Mouse (Mus musculus) MEL (cell line): ENCODE results near the gene Rnd1. TPM values are rescaled to one million over a fixed set of nuclear protein-coding genes. Genes with fewer than 3 reads are reported as not detected.
A peak's percentile ranks its signal among the peaks of the same experiment; 100 is the strongest.

Source experiments
- DNase-seq: peaks from one replicate; pipeline ENCODE4 v3.0.0; 2011; ENCODE audit warnings: low read depth, low spot score
- H3K27ac ChIP-seq: 2 replicates; pipeline ENCODE4 v1.5.1; 2012; ENCODE audit warnings: low read depth, mild to moderate bottlenecking, control low read depth, low read length, moderate library complexity; ENCODE audit not compliant: control insufficient read depth
- H3K27me3 ChIP-seq, 2 experiments: fragments of 150-350 bp in 1 of 2; sonication (generic) in 1 of 2; 2 replicates each; pipeline ENCODE4 v1.6.1; 2012; ENCODE audit warnings: low read length in 2 of 2, mild to moderate bottlenecking in 2 of 2, improper control_type of control experiment in 1 of 2, moderate library complexity in 1 of 2; ENCODE audit not compliant: insufficient read depth in 2 of 2, control insufficient read depth in 1 of 2
- H3K36me3 ChIP-seq, 2 experiments: 2 replicates each; pipeline ENCODE4 v1.6.1; 2012 to 2014; ENCODE audit warnings: low read length in 2 of 2, improper control_type of control experiment in 1 of 2, inconsistent platforms in 1 of 2, mild to moderate bottlenecking in 1 of 2; ENCODE audit not compliant: insufficient read depth in 2 of 2, control insufficient read depth in 1 of 2
- H3K4me1 ChIP-seq, 2 experiments: fragments of 150-350 bp in 1 of 2; sonication (generic) in 1 of 2; 2 replicates each; pipeline ENCODE4 v1.6.1; 2012; ENCODE audit warnings: low read length in 2 of 2, improper control_type of control experiment in 1 of 2, mild to moderate bottlenecking in 1 of 2; ENCODE audit not compliant: insufficient read depth in 2 of 2, control insufficient read depth in 1 of 2
- H3K4me3 ChIP-seq, 2 experiments: fragments of 150-350 bp in 1 of 2; sonication (generic) in 1 of 2; 2 replicates each; pipeline ENCODE4 v1.5.1; 2012; ENCODE audit warnings: low read depth in 2 of 2, low read length in 2 of 2, mild to moderate bottlenecking in 2 of 2, moderate library complexity in 2 of 2, control low read depth in 1 of 2, improper control_type of control experiment in 1 of 2; ENCODE audit not compliant: control insufficient read depth in 1 of 2, insufficient read depth in 1 of 2
- H3K79me2 ChIP-seq: 2 replicates; pipeline ENCODE4 v1.6.1; 2012; ENCODE audit warnings: mild to moderate bottlenecking, low read length, moderate library complexity; ENCODE audit not compliant: control insufficient read depth, poor library complexity, insufficient read depth
- H3K9ac ChIP-seq: 2 replicates; pipeline ENCODE4 v1.6.1; 2012; ENCODE audit warnings: low read depth, mild to moderate bottlenecking, control low read depth, low read length, moderate library complexity; ENCODE audit not compliant: control insufficient read depth, poor library complexity, severe bottlenecking
- H3K9me3 ChIP-seq: fragments of 150-350 bp; sonication (generic); replicated peaks from 2 replicates; pipeline ENCODE4 v1.6.1; 2012; ENCODE audit warnings: mild to moderate bottlenecking, low read length, improper control_type of control experiment, moderate library complexity; ENCODE audit not compliant: insufficient read depth
- CHD1 ChIP-seq: IDR thresholded peaks from 2 replicates; pipeline ENCODE4 v1.6.1; 2012; ENCODE audit warnings: low read depth, mild to moderate bottlenecking, inconsistent platforms, low read length, improper control_type of control experiment
- CHD2 ChIP-seq: IDR thresholded peaks from 2 replicates; pipeline ENCODE4 v1.6.1; 2011; ENCODE audit warnings: low read length, improper control_type of control experiment
- E2F4 ChIP-seq: IDR thresholded peaks from 2 replicates; pipeline ENCODE4 v1.6.1; 2011; ENCODE audit warnings: low read depth, low read length, improper control_type of control experiment, borderline replicate concordance
- EP300 ChIP-seq, 2 experiments: IDR thresholded peaks; 2 replicates each; pipeline ENCODE4 v1.6.1; 2011; ENCODE audit warnings: improper control_type of control experiment in 2 of 2, low read length in 2 of 2, low read depth in 1 of 2, mild to moderate bottlenecking in 1 of 2
- ETS1 ChIP-seq: IDR thresholded peaks from 2 replicates; pipeline ENCODE4 v1.6.1; 2012; ENCODE audit warnings: low read depth, mild to moderate bottlenecking, inconsistent platforms, low read length, improper control_type of control experiment, moderate library complexity
- HCFC1 ChIP-seq: IDR thresholded peaks from 2 replicates; pipeline ENCODE4 v1.6.1; 2012; ENCODE audit warnings: low read depth, mild to moderate bottlenecking, inconsistent platforms, low read length, improper control_type of control experiment, moderate library complexity
- KAT2A ChIP-seq: conservative IDR thresholded peaks from 2 replicates; pipeline ENCODE4 v1.6.1; 2012; ENCODE audit warnings: low read depth, low read length, improper control_type of control experiment, inconsistent platforms
- MAX ChIP-seq: IDR thresholded peaks from 2 replicates; pipeline ENCODE4 v1.6.1; 2011; ENCODE audit warnings: low read length, improper control_type of control experiment
- MYB ChIP-seq: IDR thresholded peaks from 2 replicates; pipeline ENCODE4 v1.6.1; 2011; ENCODE audit warnings: mild to moderate bottlenecking, low read depth, low read length, improper control_type of control experiment
- MYC ChIP-seq: IDR thresholded peaks from 2 replicates; pipeline ENCODE4 v1.6.1; 2011; ENCODE audit warnings: low read depth, mild to moderate bottlenecking, low read length, improper control_type of control experiment, moderate library complexity
- NELFE ChIP-seq: IDR thresholded peaks from 2 replicates; pipeline ENCODE4 v1.6.1; 2011; ENCODE audit warnings: low read depth, low read length, improper control_type of control experiment
- POLR2A ChIP-seq, 2 experiments: IDR thresholded peaks; 2 replicates each; pipeline ENCODE4 v1.6.1; 2011 to 2012; ENCODE audit warnings: low read length in 2 of 2, mild to moderate bottlenecking in 2 of 2, control low read depth in 1 of 2, improper control_type of control experiment in 1 of 2, low read depth in 1 of 2, moderate library complexity in 1 of 2; ENCODE audit not compliant: control insufficient read depth in 1 of 2, insufficient read depth in 1 of 2, poor library complexity in 1 of 2
- RAD21 ChIP-seq: IDR thresholded peaks from 2 replicates; pipeline ENCODE4 v1.6.1; 2011; ENCODE audit warnings: mild to moderate bottlenecking, low read depth, low read length, improper control_type of control experiment
- SIN3A ChIP-seq: IDR thresholded peaks from 2 replicates; pipeline ENCODE4 v1.6.1; 2012; ENCODE audit warnings: low read length, improper control_type of control experiment, inconsistent platforms
- TAL1 ChIP-seq: IDR thresholded peaks from 2 replicates; pipeline ENCODE4 v1.6.1; 2012; ENCODE audit warnings: mild to moderate bottlenecking, inconsistent platforms, low read length, moderate library complexity, mixed read lengths
- TCF12 ChIP-seq: IDR thresholded peaks from 2 replicates; pipeline ENCODE4 v1.6.1; 2014; ENCODE audit warnings: low read depth, mild to moderate bottlenecking, inconsistent platforms, low read length, improper control_type of control experiment, moderate library complexity
- UBTF ChIP-seq: IDR thresholded peaks from 2 replicates; pipeline ENCODE4 v1.6.1; 2012; ENCODE audit warnings: low read depth, mild to moderate bottlenecking, inconsistent platforms, low read length, improper control_type of control experiment, moderate library complexity, borderline replicate concordance; ENCODE audit not compliant: insufficient read depth
- USF1 ChIP-seq: IDR thresholded peaks from 2 replicates; pipeline ENCODE4 v1.6.1; 2014; ENCODE audit warnings: low read depth, mild to moderate bottlenecking, inconsistent platforms, low read length, improper control_type of control experiment, moderate library complexity
- USF2 ChIP-seq, 2 experiments: IDR thresholded peaks; 2 replicates each; pipeline ENCODE4 v1.6.1; 2011 to 2012; ENCODE audit warnings: improper control_type of control experiment in 2 of 2, low read length in 2 of 2, borderline replicate concordance in 1 of 2, inconsistent platforms in 1 of 2, low read depth in 1 of 2, mild to moderate bottlenecking in 1 of 2; ENCODE audit not compliant: insufficient read depth in 1 of 2
- ZC3H11A ChIP-seq: IDR thresholded peaks from 2 replicates; pipeline ENCODE4 v1.6.1; 2012; ENCODE audit warnings: low read depth, mild to moderate bottlenecking, inconsistent platforms, low read length, improper control_type of control experiment
- ZNF384 ChIP-seq: IDR thresholded peaks from 2 replicates; pipeline ENCODE4 v1.6.1; 2012; ENCODE audit warnings: low read depth, mild to moderate bottlenecking, inconsistent platforms, low read length, improper control_type of control experiment
- polyA plus RNA-seq, 2 experiments: library from polyadenylated mRNA; stranded (reverse) in 1 of 2; unstranded in 1 of 2; fragments of >175 nt in 1 of 2; fragments of >200 nt in 1 of 2; gene quantifications; 2 replicates each; pipeline versions ENCODE4 v1.2.1 to v1.2.4; 2012; ENCODE audit warnings: low replicate concordance in 2 of 2, low read depth in 1 of 2; ENCODE audit not compliant: insufficient read length in 2 of 2, insufficient read depth in 1 of 2, missing spikeins in 1 of 2
- total RNA-seq: library from RNA; depleted of rRNA; stranded (reverse); fragments of 300-350 nt; gene quantifications from 2 replicates; pipeline ENCODE4 v1.2.3, GENCODE M21; 2012

Gene Rnd1
- total and polyA plus RNA-seq, 3 experiments = 5.5 to 6.0 TPM; not detected in 1

- TF ChIP-seq MYB = no peak
- TF ChIP-seq CHD1 = no peak
- TF ChIP-seq CHD2 = no peak
- TF ChIP-seq ZC3H11A = no peak
- no peak for TF ChIP-seq USF1
These were observed 3.5 kb downstream of the Rnd1 start (continued) for GRCm38 (mm10) chr15:98673732-98674131.

- Histone ChIP-seq H3K9me3 (no peaks in the 10 kb centered on the region), H3K36me3 (peaks cover 0 to 6% of the 10 kb centered on the region in 2 experiments; a peak in 2 of 4 replicates), H3K27me3 (no peaks in the 10 kb centered on the region), H3K79me2 (no peaks in the 10 kb centered on the region), H3K4me1 (peaks cover 2 to 15% of the 10 kb centered on the region in 2 experiments; a peak in 3 of 4 replicates), H3K27ac (peak overlapping the region; percentile 20; the same call in 1 of the 2 replicates), H3K9ac (no peak overlapping the region), H3K4me3 (no peak overlapping the region)
- no peak for DNase-seq
- TF ChIP-seq RAD21 (no peak), MYB (no peak), UBTF (no peak), ZC3H11A (no peak), MAX (no peak), EP300 (IDR thresholded peaks at IDR 0.05; ENCODE audit: low read depth in 1 of 2, low read length in 2 of 2) (no peak), MYC (no peak), SIN3A (no peak), ZNF384 (no peak), POLR2A (IDR thresholded peaks at IDR 0.05; ENCODE audit: control insufficient read depth in 1 of 2, insufficient read depth in 1 of 2, low read depth in 1 of 2, low read length in 2 of 2, poor library complexity in 1 of 2) (no peak), HCFC1 (no peak), NELFE (no peak), ETS1 (no peak), USF2 (IDR thresholded peaks at IDR 0.05; ENCODE audit: borderline replicate concordance in 1 of 2, insufficient read depth in 1 of 2, low read depth in 1 of 2, low read length in 2 of 2) (no peak), TCF12 (no peak), KAT2A (no peak), E2F4 (no peak), TAL1 (no peak)
These were observed 4.7 kb downstream of the Rnd1 start for GRCm38 (mm10) chr15:98672592-98672991.
